Mouse (Mus musculus): ENCODE measurements around the gene Lrrc8d. TPM values are rescaled to one million over a fixed set of nuclear protein-coding genes. Genes with fewer than 3 reads are reported as not detected.

The Lrrc8d gene
- polyA plus RNA-seq, 1 experiment from 2014 or later = 8.9 TPM

DNA sequence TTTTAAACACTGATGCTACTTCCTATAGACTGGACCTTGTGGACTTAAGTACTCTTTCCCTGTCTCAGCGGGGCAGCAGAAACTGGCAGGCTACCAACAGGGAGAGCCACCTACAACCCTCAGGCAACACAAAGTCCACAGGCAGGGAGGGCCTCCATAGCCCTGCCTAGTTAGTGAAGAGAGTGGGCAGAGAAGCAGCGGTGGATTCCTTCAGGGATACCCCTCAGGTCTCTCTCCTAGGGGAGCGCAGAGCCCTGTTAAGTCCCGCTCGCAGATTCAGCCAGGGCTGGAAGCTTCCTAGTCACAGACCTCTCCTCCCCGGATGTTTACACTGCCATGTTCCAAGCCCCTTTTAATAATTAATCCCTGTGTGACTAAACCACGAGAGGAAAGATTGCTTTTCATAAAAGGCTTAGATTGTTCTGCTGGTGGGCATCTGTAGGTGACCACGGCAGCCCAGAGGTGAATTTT, 92.6 kb downstream of the Lrrc8d start:
- peak; percentile 87 for ATAC-seq
- Histone ChIP-seq H3K27ac (ENCODE audit: low read length) (peak overlapping the region; percentile 85), H3K9ac (ENCODE audit: low read depth, low read length) (peak overlapping the region; percentile 59), H3K36me3 (ENCODE audit: control insufficient read depth, insufficient read depth, low read length) (no peaks in the 10 kb centered on the region), H3K27me3 (replicated peaks; ENCODE audit: control insufficient read depth, insufficient read depth, low read length) (no peaks in the 10 kb centered on the region), H3K9me3 (ENCODE audit: control insufficient read depth, low read length) (no peaks in the 10 kb centered on the region), H3K4me3 (ENCODE audit: low read length) (peak overlapping the region; percentile 30), H3K4me2 (ENCODE audit: low read depth, low read length) (peak overlapping the region; percentile 32), H3K4me1 (ENCODE audit: control insufficient read depth, insufficient read depth, low read length) (peaks cover 45% of the 10 kb centered on the region)
- 10% methylated on average over 8 of the region's 8 CpGs for WGBS

DNA sequence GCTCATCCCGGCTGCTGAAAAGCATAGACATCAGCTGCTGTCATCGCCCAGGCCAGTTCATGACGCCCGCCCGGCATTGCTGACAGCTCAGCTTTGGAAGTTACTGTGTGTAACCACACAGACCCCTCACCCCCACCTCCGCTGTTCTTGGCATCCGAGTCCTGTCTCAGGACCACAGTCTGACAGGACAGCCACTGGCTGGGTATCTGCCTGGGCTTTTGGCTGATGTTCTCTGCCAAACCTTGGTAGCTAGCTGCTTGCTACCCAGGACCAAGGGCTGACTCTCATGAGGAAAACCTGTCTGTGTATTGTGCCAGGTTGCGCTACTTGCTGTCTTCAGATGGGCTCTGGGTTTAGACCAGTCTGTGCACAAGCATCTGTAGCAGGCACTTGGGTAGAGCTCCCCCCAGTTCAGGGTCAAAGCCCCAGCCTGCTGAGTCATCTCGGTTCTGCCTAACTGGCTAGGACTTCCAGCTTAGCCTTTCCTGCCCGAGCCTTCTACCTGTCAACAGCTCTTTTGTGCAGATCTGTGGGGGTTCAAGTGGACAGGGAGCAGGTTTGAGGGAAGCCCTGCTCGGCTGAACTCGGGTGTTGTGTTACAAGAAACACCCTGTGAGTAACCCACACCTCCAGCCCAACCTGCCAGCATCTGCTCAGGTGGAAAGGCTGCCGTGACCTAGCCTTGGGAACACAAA, 93.2 kb downstream of the Lrrc8d start:
- Histone ChIP-seq H3K27me3 (replicated peaks; ENCODE audit: control insufficient read depth, insufficient read depth, low read length) (no peaks in the 10 kb centered on the region), H3K4me1 (ENCODE audit: control insufficient read depth, insufficient read depth, low read length) (peaks cover 39% of the 10 kb centered on the region), H3K9me3 (ENCODE audit: control insufficient read depth, low read length) (no peaks in the 10 kb centered on the region), H3K4me2 (ENCODE audit: low read depth, low read length) (peak overlapping the region; percentile 32), H3K36me3 (ENCODE audit: control insufficient read depth, insufficient read depth, low read length) (no peaks in the 10 kb centered on the region), H3K9ac (ENCODE audit: low read depth, low read length) (peak overlapping the region; percentile 59; the same call in 1 of the 2 replicates), H3K4me3 (ENCODE audit: low read length) (peak overlapping the region; percentile 30), H3K27ac (ENCODE audit: low read length) (peak overlapping the region; percentile 85)
- ATAC-seq = peak; percentile 69
- 33% methylated on average over 13 of the region's 13 CpGs for WGBS

DNA sequence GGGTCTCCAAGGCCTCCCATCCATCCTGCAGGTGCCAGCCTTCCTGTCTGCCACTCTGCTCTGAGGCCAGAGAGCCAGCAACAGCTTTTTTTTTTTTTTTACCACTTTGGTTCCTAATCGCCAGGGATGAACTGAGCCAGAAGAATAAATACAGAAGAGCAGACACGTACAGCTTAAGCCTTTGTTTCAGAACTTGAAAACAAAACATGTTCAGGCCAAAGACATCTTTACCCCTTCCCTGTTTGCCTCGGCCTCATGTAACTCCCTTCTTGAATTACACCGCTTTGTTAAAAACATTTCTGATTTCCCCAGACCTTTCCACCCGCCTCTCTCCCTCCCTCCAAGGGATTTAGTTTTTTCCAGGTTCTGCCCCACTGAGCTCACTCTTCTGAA, 93.8 kb downstream of the Lrrc8d start:
- Histone ChIP-seq H3K27ac (ENCODE audit: low read length) (peak overlapping the region; percentile 85; the same call in 1 of the 2 replicates), H3K9me3 (ENCODE audit: control insufficient read depth, low read length) (no peaks in the 10 kb centered on the region), H3K4me3 (ENCODE audit: low read length) (no peak overlapping the region), H3K4me1 (ENCODE audit: control insufficient read depth, insufficient read depth, low read length) (peaks cover 34% of the 10 kb centered on the region), H3K36me3 (ENCODE audit: control insufficient read depth, insufficient read depth, low read length) (no peaks in the 10 kb centered on the region), H3K4me2 (ENCODE audit: low read depth, low read length) (no peak overlapping the region), H3K27me3 (replicated peaks; ENCODE audit: control insufficient read depth, insufficient read depth, low read length) (no peaks in the 10 kb centered on the region), H3K9ac (ENCODE audit: low read depth, low read length) (0 out of 2 replicates have a peak overlapping the region, but pooled peaks have one; percentile 59)
- WGBS = 76% methylated on average over 5 of the region's 5 CpGs
- no peak for ATAC-seq

DNA sequence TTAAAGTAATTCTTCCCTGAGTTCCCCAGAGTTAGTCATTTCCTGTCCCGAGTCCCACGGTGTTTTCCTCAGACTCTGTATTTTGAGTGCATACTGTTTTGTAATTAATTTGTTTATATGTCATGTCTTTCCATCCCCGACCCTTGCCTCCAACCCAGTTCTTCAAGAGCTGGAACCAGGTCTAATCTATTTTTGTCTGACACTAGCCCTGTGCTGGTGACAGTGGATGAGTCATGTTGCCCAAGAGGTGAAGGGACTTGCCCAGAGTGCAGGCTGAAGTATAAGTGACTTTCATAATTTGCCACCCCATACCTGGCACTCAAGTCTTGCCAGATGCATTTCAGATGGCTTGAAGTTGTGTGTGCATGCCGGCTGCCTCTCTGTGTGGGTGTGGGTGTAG, 98.7 kb downstream of the Lrrc8d start:
- Histone ChIP-seq H3K27ac (ENCODE audit: low read length) (no peak overlapping the region), H3K9me3 (ENCODE audit: control insufficient read depth, low read length) (no peaks in the 10 kb centered on the region), H3K4me2 (ENCODE audit: low read depth, low read length) (no peak overlapping the region), H3K4me3 (ENCODE audit: low read length) (no peak overlapping the region), H3K27me3 (replicated peaks; ENCODE audit: control insufficient read depth, insufficient read depth, low read length) (no peaks in the 10 kb centered on the region), H3K36me3 (ENCODE audit: control insufficient read depth, insufficient read depth, low read length) (no peaks in the 10 kb centered on the region), H3K9ac (ENCODE audit: low read depth, low read length) (no peak overlapping the region), H3K4me1 (ENCODE audit: control insufficient read depth, insufficient read depth, low read length) (peaks cover 21% of the 10 kb centered on the region)
- 66% methylated on average over 4 of the region's 4 CpGs for WGBS
- no peak for ATAC-seq

DNA sequence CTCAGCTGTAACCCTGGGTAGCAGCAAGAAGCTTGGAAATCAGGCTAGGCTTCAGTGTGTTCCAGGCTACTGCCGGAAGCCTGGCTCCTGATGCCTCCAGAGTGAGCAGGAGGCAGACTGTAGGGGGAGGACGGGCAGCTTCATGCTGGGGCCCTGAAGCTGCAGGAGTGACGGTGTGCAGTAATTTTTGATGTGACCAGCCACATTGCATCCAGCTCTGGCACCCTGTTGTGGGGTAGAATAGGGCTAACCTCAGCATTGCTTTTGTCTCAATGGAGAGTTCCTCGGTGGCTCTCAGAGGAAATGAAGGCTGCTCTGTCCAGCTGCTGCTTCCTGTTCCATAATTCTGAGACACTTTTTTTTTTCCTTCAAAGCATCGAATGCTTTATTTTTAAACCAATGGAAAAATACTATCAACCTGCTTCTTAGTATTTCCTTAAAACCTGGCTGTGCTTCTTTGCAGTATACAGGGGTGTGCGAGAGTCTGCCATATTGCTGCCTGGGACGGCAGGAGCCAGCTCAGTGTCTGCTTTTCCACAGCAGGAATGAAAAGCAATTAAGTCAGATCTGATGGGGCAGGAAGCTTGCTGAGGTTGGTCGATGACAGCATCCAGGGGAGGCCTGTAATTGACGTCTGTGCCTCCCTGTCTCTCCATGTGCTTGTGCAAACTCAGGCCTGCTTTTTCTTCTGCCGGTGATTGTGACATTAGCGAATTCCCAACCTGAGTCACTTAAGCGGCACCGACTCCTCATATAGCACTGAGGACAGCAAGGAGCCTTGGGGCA, 100.3 kb downstream of the Lrrc8d start:
- no peak overlapping the region for H3K4me3 ChIP-seq (ENCODE audit: low read length)
- H3K27ac ChIP-seq (ENCODE audit: low read length) = peak overlapping the region; percentile 46
- no peak overlapping the region for H3K9ac ChIP-seq (ENCODE audit: low read depth, low read length)
- H3K27me3 ChIP-seq (replicated peaks; ENCODE audit: control insufficient read depth, insufficient read depth, low read length) = no peaks in the 10 kb centered on the region
- peak overlapping the region; percentile 24; the same call in 1 of the 2 replicates for H3K4me2 ChIP-seq (ENCODE audit: low read depth, low read length)
- H3K36me3 ChIP-seq (ENCODE audit: control insufficient read depth, insufficient read depth, low read length) = no peaks in the 10 kb centered on the region; the same call in 1 of the 2 replicates
- 27% methylated on average over 13 of the region's 13 CpGs for WGBS
- no peaks in the 10 kb centered on the region for H3K9me3 ChIP-seq (ENCODE audit: control insufficient read depth, low read length)
- peak; percentile 37 for ATAC-seq
- peaks cover 21% of the 10 kb centered on the region for H3K4me1 ChIP-seq (ENCODE audit: control insufficient read depth, insufficient read depth, low read length)

DNA sequence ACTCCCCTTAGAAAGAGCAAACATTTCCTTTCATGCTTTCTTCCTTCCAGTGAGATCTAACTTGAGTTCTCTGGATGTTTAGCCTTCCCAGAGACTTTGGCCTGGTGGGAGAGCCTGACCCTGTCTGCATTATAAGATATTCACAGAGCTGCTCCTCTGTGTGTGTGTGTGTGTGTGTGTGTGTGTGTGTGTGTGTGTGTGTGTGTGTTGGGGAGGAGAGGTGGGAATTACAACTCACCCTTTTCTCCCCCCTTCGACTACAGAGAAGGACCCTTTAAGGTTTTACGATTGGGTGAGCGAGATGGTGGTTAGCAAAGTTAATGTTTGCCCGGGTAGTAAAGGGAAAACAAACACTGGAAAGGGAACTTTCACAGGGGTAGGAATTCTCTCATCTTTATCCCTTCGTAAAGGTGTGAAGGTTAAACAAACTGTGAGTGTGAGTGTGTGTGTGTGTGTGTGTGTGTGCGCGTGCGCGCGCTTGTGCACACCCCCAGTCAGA, 101.3 kb downstream of the Lrrc8d start:
- Histone ChIP-seq H3K4me3 (ENCODE audit: low read length) (no peak overlapping the region), H3K27me3 (replicated peaks; ENCODE audit: control insufficient read depth, insufficient read depth, low read length) (no peaks in the 10 kb centered on the region), H3K36me3 (ENCODE audit: control insufficient read depth, insufficient read depth, low read length) (no peaks in the 10 kb centered on the region; the same call in 1 of the 2 replicates), H3K9ac (ENCODE audit: low read depth, low read length) (no peak overlapping the region), H3K27ac (ENCODE audit: low read length) (peak overlapping the region; percentile 46; the same call in 1 of the 2 replicates), H3K9me3 (ENCODE audit: control insufficient read depth, low read length) (no peaks in the 10 kb centered on the region), H3K4me2 (ENCODE audit: low read depth, low read length) (0 out of 2 replicates have a peak overlapping the region, but pooled peaks have one; percentile 24), H3K4me1 (ENCODE audit: control insufficient read depth, insufficient read depth, low read length) (peaks cover 21% of the 10 kb centered on the region)
- peak; percentile 75 for ATAC-seq
- WGBS = 45% methylated on average over 10 of the region's 10 CpGs

DNA sequence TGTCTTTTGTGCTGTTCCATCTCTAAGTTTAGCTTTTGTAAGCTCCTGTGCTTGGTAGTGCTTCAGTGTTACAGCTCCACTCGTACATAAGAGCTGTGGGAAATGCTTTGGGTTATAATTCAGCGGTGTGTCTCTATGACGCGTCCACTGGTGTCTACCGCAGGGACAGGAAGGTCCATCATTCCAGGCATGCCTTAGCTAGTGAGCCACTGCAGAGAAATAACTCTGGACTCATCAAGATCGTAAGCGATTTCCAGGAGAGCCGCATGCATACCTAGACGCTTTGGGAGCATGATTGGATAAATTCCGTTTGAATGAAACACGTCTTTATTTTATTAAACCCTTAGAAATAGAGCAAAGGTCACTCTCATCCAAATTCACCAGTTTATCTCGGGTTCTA, 106.2 kb downstream of the Lrrc8d start:
- H3K27me3 ChIP-seq (replicated peaks; ENCODE audit: control insufficient read depth, insufficient read depth, low read length) = no peaks in the 10 kb centered on the region
- no peak overlapping the region for H3K9ac ChIP-seq (ENCODE audit: low read depth, low read length)
- no peaks in the 10 kb centered on the region; the same call in 1 of the 2 replicates for H3K36me3 ChIP-seq (ENCODE audit: control insufficient read depth, insufficient read depth, low read length)
- H3K4me2 ChIP-seq (ENCODE audit: low read depth, low read length) = no peak overlapping the region
- no peaks in the 10 kb centered on the region for H3K9me3 ChIP-seq (ENCODE audit: control insufficient read depth, low read length)
- no peak overlapping the region for H3K27ac ChIP-seq (ENCODE audit: low read length)
- H3K4me1 ChIP-seq (ENCODE audit: control insufficient read depth, insufficient read depth, low read length) = peaks cover 7% of the 10 kb centered on the region
- H3K4me3 ChIP-seq (ENCODE audit: low read length) = no peak overlapping the region
- no peak for ATAC-seq
- WGBS = 81% methylated on average over 12 of the region's 12 CpGs

DNA sequence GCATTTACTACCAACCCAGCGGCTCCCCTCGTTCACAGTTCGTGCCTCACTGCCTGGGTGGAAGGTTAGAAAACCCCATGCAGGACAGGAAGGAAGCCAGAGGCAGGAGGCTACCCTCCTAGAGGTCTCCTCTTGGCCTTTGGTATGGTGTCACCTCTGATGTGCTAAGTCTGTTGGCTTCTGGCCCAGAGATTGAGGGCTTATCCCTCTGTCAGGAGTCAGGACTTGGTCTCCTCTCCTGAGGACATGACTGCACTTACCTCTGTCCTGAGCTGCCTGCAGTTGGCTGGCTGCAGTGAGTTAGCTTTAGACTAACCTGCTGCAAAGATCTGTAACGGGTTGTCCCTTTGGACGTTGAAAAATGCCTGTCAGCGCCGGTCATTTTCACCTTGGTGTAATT, 107.7 kb downstream of the Lrrc8d start:
- WGBS = 68% methylated on average over 7 of the region's 7 CpGs
- H3K9me3 ChIP-seq (ENCODE audit: control insufficient read depth, low read length) = peaks cover 2% of the 10 kb centered on the region; the same call in 1 of the 2 replicates
- no peak overlapping the region for H3K27ac ChIP-seq (ENCODE audit: low read length)

DNA sequence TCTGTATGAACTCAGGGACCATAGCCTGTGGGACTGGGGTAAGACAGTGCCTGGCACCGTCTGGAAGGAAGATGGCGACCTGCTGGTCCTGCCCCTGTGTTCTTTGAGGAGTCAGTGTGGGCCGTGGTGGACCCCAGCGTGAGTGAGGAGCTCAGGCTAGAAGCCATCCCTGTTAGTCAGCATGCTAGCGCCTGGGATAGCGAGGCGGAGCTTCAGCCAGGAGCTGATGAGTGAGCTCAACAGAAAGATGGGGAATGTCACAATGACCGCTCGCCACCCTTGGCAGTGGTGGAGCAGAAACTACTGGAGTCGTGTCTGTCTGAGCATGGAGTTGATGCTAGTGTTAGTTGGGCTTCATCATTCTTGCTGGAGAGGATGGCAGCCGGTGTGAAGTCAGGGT, 109.3 kb downstream of the Lrrc8d start:
- Histone ChIP-seq H3K4me1 (ENCODE audit: control insufficient read depth, insufficient read depth, low read length) (no peaks in the 10 kb centered on the region), H3K9me3 (ENCODE audit: control insufficient read depth, low read length) (peaks cover 11% of the 10 kb centered on the region; the same call in 1 of the 2 replicates), H3K4me3 (ENCODE audit: low read length) (no peak overlapping the region), H3K36me3 (ENCODE audit: control insufficient read depth, insufficient read depth, low read length) (peaks cover 25% of the 10 kb centered on the region), H3K9ac (ENCODE audit: low read depth, low read length) (no peak overlapping the region), H3K4me2 (ENCODE audit: low read depth, low read length) (no peak overlapping the region), H3K27me3 (replicated peaks; ENCODE audit: control insufficient read depth, insufficient read depth, low read length) (no peaks in the 10 kb centered on the region), H3K27ac (ENCODE audit: low read length) (no peak overlapping the region)
- no peak for ATAC-seq
- WGBS = 78% methylated on average over 11 of the region's 11 CpGs

More for the DNA sequence above, 107.7 kb downstream of the Lrrc8d start:
- Histone ChIP-seq H3K4me1 (ENCODE audit: control insufficient read depth, insufficient read depth, low read length) (no peaks in the 10 kb centered on the region), H3K4me3 (ENCODE audit: low read length) (no peak overlapping the region), H3K4me2 (ENCODE audit: low read depth, low read length) (no peak overlapping the region), H3K36me3 (ENCODE audit: control insufficient read depth, insufficient read depth, low read length) (peaks cover 9% of the 10 kb centered on the region), H3K27me3 (replicated peaks; ENCODE audit: control insufficient read depth, insufficient read depth, low read length) (no peaks in the 10 kb centered on the region), H3K9ac (ENCODE audit: low read depth, low read length) (no peak overlapping the region)
- ATAC-seq = peak; percentile 33; the same call in 1 of the 2 replicates
